Mouse (Mus musculus): ENCODE data around the gene Pvrig.
"Not testable (repeated sequence)": the region's sequence is repeated elsewhere in the genome, so short reads cannot be mapped to it uniquely, and the experiment has no call there.

Pvrig gene

GRCm38 (mm10) chr5:138341661-138342060, at the start of gene Pvrig:
Pvrig (plus strand) TSS chr5:138341961.
- no peak for DNase-seq (ENCODE audit: low read depth)

- DNase-seq (ENCODE audit: low read depth), result no peak
Measured at GRCm38 (mm10) chr5:138294158-138294557, 47.6 kb upstream of the Pvrig start.

- DNase-seq (ENCODE audit: low read depth), result no peak
Measured at GRCm38 (mm10) chr5:138299613-138300012, 42.1 kb upstream of the Pvrig start.

GRCm38 (mm10) chr5:138312795-138313194, 29.0 kb upstream of the Pvrig start:
- no peak for DNase-seq (ENCODE audit: low read depth)

- DNase-seq (ENCODE audit: low read depth), result no peak
Measured at GRCm38 (mm10) chr5:138343216-138343615, 1.5 kb downstream of the Pvrig start.

GRCm38 (mm10) chr5:138363208-138363607, 21.4 kb downstream of the Pvrig start:
- not testable (repeated sequence) for DNase-seq (ENCODE audit: low read depth)

- not testable (repeated sequence) for DNase-seq (ENCODE audit: low read depth)
Measured at GRCm38 (mm10) chr5:138365347-138365746, 23.6 kb downstream of the Pvrig start.

Measured in c-Kit-positive CD71-negative TER-119-negative erythroid progenitor cells, embryonic 14.5 days (primary cell).